Mouse (Mus musculus) ES-E14 (cell line): ENCODE data around the gene Kif1b. TPM values are rescaled to one million over a fixed set of nuclear protein-coding genes. Genes with fewer than 3 reads are reported as not detected.
A peak's percentile ranks its signal among the peaks of the same experiment; 100 is the strongest.

Experiments used
- DNase-seq: peaks from one replicate; pipeline ENCODE4 v3.0.0-alpha.2; 2013; ENCODE audit warnings: low read depth, low spot score
- H3K27ac ChIP-seq: 2 replicates; pipeline ENCODE4 v1.5.1; 2012; ENCODE audit warnings: low read depth, mild to moderate bottlenecking, low read length, moderate library complexity, mixed read lengths; ENCODE audit not compliant: poor library complexity, insufficient read depth, severe bottlenecking
- H3K36me3 ChIP-seq: 2 replicates; pipeline ENCODE4 v1.6.1; 2012; ENCODE audit warnings: mild to moderate bottlenecking, low read length, moderate library complexity, mixed read lengths; ENCODE audit not compliant: control insufficient read depth, poor library complexity, insufficient read depth, severe bottlenecking
- H3K4me1 ChIP-seq, 2 experiments: fragments of 150-350 bp in 1 of 2; sonication (generic) in 1 of 2; 2 replicates each; pipeline ENCODE4 v1.6.1; 2012; ENCODE audit warnings: low read length in 2 of 2, mild to moderate bottlenecking in 1 of 2, mixed read lengths in 1 of 2; ENCODE audit not compliant: control insufficient read depth in 2 of 2, insufficient read depth in 2 of 2, poor library complexity in 1 of 2
- H3K4me3 ChIP-seq, 2 experiments: fragments of 150-350 bp in 1 of 2; sonication (generic) in 1 of 2; 2 replicates each; pipeline ENCODE4 v1.5.1; 2012; ENCODE audit warnings: low read length in 2 of 2, low read depth in 1 of 2, mild to moderate bottlenecking in 1 of 2, mixed read lengths in 1 of 2; ENCODE audit not compliant: insufficient read depth in 1 of 2, poor library complexity in 1 of 2, severe bottlenecking in 1 of 2
- H3K9ac ChIP-seq: 2 replicates; pipeline ENCODE4 v1.6.1; 2012; ENCODE audit warnings: low read depth, mild to moderate bottlenecking, low read length, mixed read lengths; ENCODE audit not compliant: poor library complexity, insufficient read depth, severe bottlenecking
- H3K9me3 ChIP-seq: fragments of 150-350 bp; sonication (generic); 2 replicates; pipeline ENCODE4 v1.6.1; 2012; ENCODE audit warnings: low read depth, mild to moderate bottlenecking, low read length; ENCODE audit not compliant: control insufficient read depth, insufficient read depth
- CHD2 ChIP-seq: IDR thresholded peaks from 2 replicates; pipeline ENCODE4 v1.6.1; 2014; ENCODE audit warnings: mild to moderate bottlenecking, low read depth, low read length, inconsistent platforms
- HCFC1 ChIP-seq: IDR thresholded peaks from 2 replicates; pipeline ENCODE4 v1.6.1; 2012; ENCODE audit warnings: low read length, inconsistent platforms, borderline replicate concordance; ENCODE audit not compliant: insufficient read depth
- MAFK ChIP-seq: IDR thresholded peaks from 2 replicates; pipeline ENCODE4 v1.6.1; 2014; ENCODE audit warnings: mild to moderate bottlenecking, low read depth, low read length, inconsistent platforms; ENCODE audit not compliant: insufficient read depth
- ZC3H11A ChIP-seq: IDR thresholded peaks from 2 replicates; pipeline ENCODE4 v1.6.1; 2012; ENCODE audit warnings: low read depth, mild to moderate bottlenecking, inconsistent platforms, low read length, borderline replicate concordance
- ZNF384 ChIP-seq: IDR thresholded peaks from 2 replicates; pipeline ENCODE4 v1.6.1; 2012; ENCODE audit warnings: low read depth, low read length, inconsistent platforms
- in situ Hi-C, 2 experiments: fragments of 600-800 bp; cut with MboI; formaldehyde crosslinking; loops; one replicate each; pipeline ENCODE4 v1.15.1; 2025; ENCODE audit warnings: low sequenced_read_pairs in 2 of 2, inconsistent platforms in 1 of 2; ENCODE audit not compliant: unreplicated experiment in 2 of 2
- total RNA-seq: library from RNA; depleted of rRNA; stranded (reverse); fragments of 300-350 nt; gene quantifications from 2 replicates; pipeline ENCODE4 v1.2.3, GENCODE M21; 2012

The Kif1b gene
- total RNA-seq, 1 experiment = 27.1 TPM

DNA sequence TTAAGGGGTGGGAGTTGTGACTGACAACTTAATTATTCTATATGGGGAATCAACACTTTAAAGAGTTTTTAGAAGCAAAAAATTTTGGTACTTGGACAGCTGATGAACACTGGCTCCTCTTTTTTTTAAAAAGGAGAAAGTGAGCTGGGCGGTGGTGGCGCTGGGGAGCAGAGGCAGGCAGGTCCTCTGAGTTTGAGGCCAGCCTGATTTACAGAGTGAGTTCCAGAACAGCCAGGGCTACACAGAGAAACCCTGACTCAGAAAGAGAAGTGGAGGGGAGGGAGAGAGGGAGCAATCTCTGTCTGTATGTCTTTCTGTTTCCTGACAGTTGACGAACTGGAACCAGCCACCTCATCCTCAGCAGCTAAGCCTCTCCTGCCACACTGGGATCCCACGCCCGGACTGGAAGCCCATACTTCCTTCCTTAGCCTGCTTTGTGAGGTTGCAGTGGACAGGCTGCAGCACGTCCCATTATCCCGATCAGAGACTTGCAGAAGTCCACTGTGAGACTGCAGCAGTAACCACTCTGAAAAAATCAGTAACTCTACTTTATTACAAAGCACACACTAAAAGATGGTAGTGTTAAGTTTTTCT is 17.2 kb downstream of the Kif1b start:
- Histone ChIP-seq H3K9ac (no peak overlapping the region), H3K36me3 (peaks cover 4% of the 10 kb centered on the region), H3K4me3 (no peak overlapping the region), H3K27ac (no peak overlapping the region), H3K9me3 (no peaks in the 10 kb centered on the region), H3K4me1 (peaks cover 1 to 4% of the 10 kb centered on the region in 2 experiments; a peak in 1 of 4 replicates)
- no peak for DNase-seq
- TF ChIP-seq HCFC1 (no peak), CHD2 (no peak), ZC3H11A (no peak), MAFK (no peak), ZNF384 (no peak)
- in situ Hi-C loops = no loop called here

DNA sequence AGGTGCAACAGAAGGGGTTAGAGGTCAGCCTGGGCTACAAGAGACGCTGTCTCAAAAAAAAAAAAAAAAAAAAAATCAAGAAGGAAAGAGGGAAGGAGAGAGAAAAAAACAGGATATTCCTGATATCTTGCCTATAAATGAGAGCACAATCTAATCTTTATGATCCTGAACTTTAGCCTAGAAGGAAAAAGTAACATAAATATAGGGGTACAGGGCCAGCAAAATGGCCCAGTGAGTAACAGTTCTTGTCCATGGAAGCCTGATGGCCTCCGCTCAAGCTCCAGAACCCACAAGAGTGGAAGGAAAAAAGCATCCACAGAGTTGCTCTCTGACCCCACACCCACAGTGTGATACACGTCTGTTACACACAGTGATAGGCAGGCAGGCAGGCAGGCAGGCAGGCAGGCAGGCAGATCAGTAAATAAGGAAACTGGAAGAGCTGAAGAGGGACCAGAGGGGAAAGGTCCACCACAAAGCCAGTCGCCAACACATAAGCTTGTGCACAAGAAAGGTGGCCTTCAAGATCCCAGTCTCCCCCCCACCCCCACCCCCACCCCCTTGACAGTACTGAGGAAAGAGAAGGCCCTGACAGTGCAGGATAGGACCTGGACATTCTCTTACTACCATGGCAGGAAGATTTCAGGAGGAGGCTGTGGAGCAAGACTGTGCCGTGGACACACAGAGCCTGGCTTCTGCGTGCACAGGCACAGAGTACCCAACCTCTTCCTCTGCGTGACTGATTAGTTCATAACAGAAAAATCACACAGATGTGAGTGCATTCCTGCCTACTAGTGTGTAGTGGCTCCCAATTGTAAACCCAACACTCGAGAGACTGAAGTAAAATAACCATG is 21.0 kb downstream of the Kif1b start:
- TF ChIP-seq MAFK (no peak), ZNF384 (0 out of 2 replicates have a peak, but pooled peaks have one; percentile 34), ZC3H11A (no peak)
- DNase-seq = no peak
- in situ Hi-C loops = no loop called here
- Histone ChIP-seq H3K9ac (no peak overlapping the region), H3K4me3 (no peak overlapping the region), H3K27ac (no peak overlapping the region), H3K9me3 (no peaks in the 10 kb centered on the region), H3K36me3 (peaks cover 2% of the 10 kb centered on the region), H3K4me1 (peaks cover 1 to 13% of the 10 kb centered on the region in 2 experiments; a peak in 1 of 4 replicates)

DNA sequence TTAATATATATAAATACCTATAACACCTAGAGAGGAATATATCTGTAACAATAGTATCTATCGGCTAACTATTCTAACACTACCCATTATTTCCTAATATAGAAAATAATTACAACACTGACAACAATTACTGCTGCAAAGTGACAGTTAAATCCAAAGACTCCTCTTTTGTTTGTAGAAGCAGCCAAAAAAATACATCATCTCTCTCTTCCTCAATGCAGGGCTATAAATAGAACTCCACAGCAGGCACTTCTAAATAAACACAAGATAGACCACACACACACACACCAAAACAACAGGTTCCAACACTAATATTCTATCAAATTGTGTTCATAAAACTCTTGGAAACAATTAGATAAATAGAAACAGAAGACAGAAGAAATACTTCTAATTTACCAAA is 21.8 kb downstream of the Kif1b start:
- H3K4me1 ChIP-seq = peaks cover 0 to 11% of the 10 kb centered on the region in 2 experiments; a peak in 1 of 4 replicates
- no peaks in the 10 kb centered on the region for H3K9me3 ChIP-seq
- no peaks in the 10 kb centered on the region; the same call in none of the 2 replicates for H3K36me3 ChIP-seq
- H3K4me3 ChIP-seq = no peak overlapping the region
- H3K27ac ChIP-seq = no peak overlapping the region
- no peak for DNase-seq
- TF ChIP-seq MAFK = no peak
- no peak for TF ChIP-seq CHD2
- TF ChIP-seq ZC3H11A = no peak
- no peak for TF ChIP-seq HCFC1
- TF ChIP-seq ZNF384 = no peak
- in situ Hi-C loops = no loop called here
- H3K9ac ChIP-seq = no peak overlapping the region

- Histone ChIP-seq H3K9me3 (no peaks in the 10 kb centered on the region), H3K4me1 (peaks cover 0 to 9% of the 10 kb centered on the region in 2 experiments; a peak in 1 of 4 replicates), H3K27ac (no peak overlapping the region; the same call in 1 of the 2 replicates), H3K4me3 (no peak overlapping the region), H3K9ac (no peak overlapping the region), H3K36me3 (no peaks in the 10 kb centered on the region)
- TF ChIP-seq ZNF384 (no peak), HCFC1 (no peak), ZC3H11A (no peak), MAFK (no peak), CHD2 (no peak)
- in situ Hi-C loops = no loop called here
- DNase-seq = no peak
Observed at GRCm38 (mm10) chr4:149283018-149283417, 24.5 kb downstream of the Kif1b start.
